Mouse (Mus musculus) liver, embryonic 12.5 days (tissue): ENCODE data around the gene Anapc11. TPM values are rescaled to one million over a fixed set of nuclear protein-coding genes. Genes with fewer than 3 reads are reported as not detected.

Experiments
- ATAC-seq: fragments of 200-750 bp; cut with Nextera tagmentation; 2 replicates; pipeline ENCODE4 v1.8.0; 2017; ENCODE audit warnings: moderate number of reproducible peaks, mild to moderate bottlenecking, moderate library complexity
- H3K27ac ChIP-seq: fragments of 300-500 bp; sonication (generic); 2 replicates; pipeline ENCODE4 v1.5.1; 2016; ENCODE audit warnings: mild to moderate bottlenecking
- H3K27me3 ChIP-seq: fragments of 300-500 bp; sonication (generic); replicated peaks from 2 replicates; pipeline ENCODE4 v1.6.1; 2016; ENCODE audit warnings: mild to moderate bottlenecking, moderate library complexity
- H3K36me3 ChIP-seq: fragments of 300-500 bp; sonication (generic); 2 replicates; pipeline ENCODE4 v1.6.1; 2016; ENCODE audit warnings: mild to moderate bottlenecking, moderate library complexity
- H3K4me1 ChIP-seq: fragments of 300-500 bp; sonication (generic); 2 replicates; pipeline ENCODE4 v1.6.1; 2016
- H3K4me2 ChIP-seq: fragments of 300-500 bp; sonication (generic); 2 replicates; pipeline ENCODE4 v1.6.1; 2016; ENCODE audit warnings: mild to moderate bottlenecking, moderate library complexity
- H3K4me3 ChIP-seq: fragments of 300-500 bp; sonication (generic); 2 replicates; pipeline ENCODE4 v1.5.1; 2016; ENCODE audit warnings: mild to moderate bottlenecking, moderate library complexity
- H3K9ac ChIP-seq: fragments of 300-500 bp; sonication (generic); 2 replicates; pipeline ENCODE4 v1.6.1; 2016; ENCODE audit warnings: mild to moderate bottlenecking, moderate library complexity
- H3K9me3 ChIP-seq: fragments of 300-500 bp; sonication (generic); replicated peaks from 2 replicates; pipeline ENCODE4 v1.6.1; 2016; ENCODE audit warnings: mild to moderate bottlenecking, moderate library complexity
- WGBS: fragments of 180-500 bp; shearing (Covaris S2); methylation state at CpG from one replicate; pipeline ENCODE4 v1.1.7; 2016; ENCODE audit not compliant: insufficient replicate concordance; 5-methylcytosine and 5-hydroxymethylcytosine counted together
- microRNA-seq: library from miRNA; unstranded; fragments of <30 nt; microRNA quantifications from one replicate; pipeline ENCODE4, GENCODE M21; 2017
- polyA plus RNA-seq: library from polyadenylated mRNA; unstranded; fragments of >200 nt; fragmentation: Nextera tagmentation; extraction: Ambion mirVana; gene quantifications from 2 replicates; pipeline ENCODE4 v1.2.1, GENCODE M21; 2016

Anapc11 gene
- polyA plus RNA-seq, 1 experiment from 2014 or later, result 120 TPM

- peaks cover 63% of the 10 kb centered on the region for H3K27me3 ChIP-seq
- no peak for ATAC-seq
- no peaks in the 10 kb centered on the region for H3K36me3 ChIP-seq
- H3K9ac ChIP-seq, result no peak overlapping the region
- no peaks in the 10 kb centered on the region for H3K9me3 ChIP-seq
- no peak overlapping the region for H3K4me3 ChIP-seq
- no peak overlapping the region for H3K4me2 ChIP-seq
- peaks cover 11% of the 10 kb centered on the region for H3K4me1 ChIP-seq
- H3K27ac ChIP-seq, result no peak overlapping the region
- WGBS, result 56% methylated on average over 3 of the region's 3 CpGs
These were observed 53.7 kb downstream of the Anapc11 start for GRCm38 (mm10) chr11:120651872-120652271.

DNA sequence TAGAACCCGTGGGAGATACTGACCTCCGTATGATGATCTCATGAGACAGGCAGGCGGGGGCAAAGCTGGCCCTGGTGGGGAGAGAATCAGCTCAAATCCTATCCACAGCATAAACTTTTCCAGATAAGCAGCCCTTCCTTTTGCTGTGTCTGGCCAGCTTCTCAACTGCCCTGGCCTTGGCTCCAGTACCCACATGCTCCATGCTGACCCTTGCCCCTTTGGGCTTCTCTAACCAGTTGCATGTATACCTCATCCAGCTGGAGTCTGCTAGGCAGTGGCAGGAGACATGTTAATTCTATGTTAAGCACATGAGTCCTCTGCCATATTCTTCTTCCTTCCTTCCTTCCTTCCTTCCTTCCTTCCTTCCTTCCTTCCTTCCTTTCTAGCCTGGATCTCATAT is 56.5 kb downstream of the Anapc11 start:
- WGBS, result 63% methylated on average over 3 of the region's 3 CpGs
- Histone ChIP-seq H3K27ac (no peak overlapping the region), H3K4me2 (no peak overlapping the region), H3K9ac (no peak overlapping the region), H3K4me1 (0 out of 2 replicates have a peak, but pooled peaks cover 3% of the 10 kb centered on the region), H3K4me3 (no peak overlapping the region), H3K36me3 (no peaks in the 10 kb centered on the region), H3K9me3 (no peaks in the 10 kb centered on the region), H3K27me3 (peaks cover 74% of the 10 kb centered on the region)
- no peak for ATAC-seq

DNA sequence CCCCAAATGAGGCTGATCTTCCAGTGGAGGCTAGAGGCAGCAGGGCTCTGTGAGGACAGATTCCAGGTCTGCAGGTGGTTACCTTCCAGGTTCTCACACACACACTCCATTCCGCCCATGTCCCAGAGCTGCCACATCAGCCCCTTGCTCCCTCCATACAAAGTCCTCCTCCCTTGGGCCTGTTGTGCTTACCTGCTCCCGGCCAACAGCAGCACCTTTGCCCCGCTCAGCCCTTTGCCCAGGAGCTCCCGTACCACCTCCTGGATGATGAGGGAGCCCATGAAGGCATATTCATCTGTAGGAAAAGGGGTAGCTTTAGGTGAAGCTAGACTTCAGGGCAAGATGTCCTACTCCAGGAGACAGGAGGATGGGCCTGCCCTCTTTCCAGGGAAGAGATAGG is 59.1 kb downstream of the Anapc11 start:
- H3K9ac ChIP-seq, result no peak overlapping the region
- no peak overlapping the region for H3K27ac ChIP-seq
- H3K27me3 ChIP-seq, result peaks cover 84% of the 10 kb centered on the region
- peaks cover 18% of the 10 kb centered on the region for H3K4me1 ChIP-seq
- H3K4me2 ChIP-seq, result no peak overlapping the region
- H3K36me3 ChIP-seq, result no peaks in the 10 kb centered on the region
- no peaks in the 10 kb centered on the region for H3K9me3 ChIP-seq
- H3K4me3 ChIP-seq, result no peak overlapping the region
- ATAC-seq, result no peak
- 66% methylated on average over 4 of the region's 4 CpGs for WGBS

Small RNA genes lying within 50 kb of the gene (microRNA-seq; reads per million reads assigned to microRNA genes)
- gene Mir6936, result 7.4 reads per million, percentile 16 among the genes with 10 or more reads in this experiment

Other genes with a start within 250 kb of the Anapc11 start
- gene Actg1, start 249.9 kb upstream of the Anapc11 start, polyA plus RNA-seq, result 952 and 1,008 TPM in 2 replicates
- 0.16 and 0.18 TPM in 2 replicates for gene Fscn2, start 236.9 kb upstream of the Anapc11 start, polyA plus RNA-seq
- gene Faap100, start 219.7 kb upstream of the Anapc11 start, polyA plus RNA-seq, result 12.8 and 13.1 TPM in 2 replicates
- gene Nploc4, start 160.7 kb upstream of the Anapc11 start, polyA plus RNA-seq, result 44.9 and 46.3 TPM in 2 replicates
- not detected in 2 replicates for gene Tspan10, start 155.8 kb upstream of the Anapc11 start, polyA plus RNA-seq
- 0.13 and 0.25 TPM in 2 replicates for gene Pde6g, start 144.9 kb upstream of the Anapc11 start, polyA plus RNA-seq
- gene Oxld1, start 140.4 kb upstream of the Anapc11 start, polyA plus RNA-seq, result 8.1 and 9.6 TPM in 2 replicates
- 31.3 and 32.3 TPM in 2 replicates for gene Ccdc137, start 140.3 kb upstream of the Anapc11 start, polyA plus RNA-seq
- 22.3 and 24.2 TPM in 2 replicates for gene Arl16, start 130.8 kb upstream of the Anapc11 start, polyA plus RNA-seq
- gene Mrpl12, start 113.8 kb upstream of the Anapc11 start, polyA plus RNA-seq, result 161 and 166 TPM in 2 replicates
- gene Slc25a10, start 106.6 kb upstream of the Anapc11 start, polyA plus RNA-seq, result 47.0 and 54.9 TPM in 2 replicates
- gene Gcgr, start 67.7 kb upstream of the Anapc11 start, polyA plus RNA-seq, result 8.5 and 9.6 TPM in 2 replicates
- 60.4 and 61.8 TPM in 2 replicates for gene Mcrip1, start 48.7 kb upstream of the Anapc11 start, polyA plus RNA-seq
- gene Ppp1r27, start 47.3 kb upstream of the Anapc11 start, polyA plus RNA-seq, result not detected in 2 replicates
- 443 and 468 TPM in 2 replicates for gene P4hb, start 25.2 kb upstream of the Anapc11 start, polyA plus RNA-seq
- 337 and 356 TPM in 2 replicates for gene Arhgdia, start 16.8 kb upstream of the Anapc11 start, polyA plus RNA-seq
- 542 and 545 TPM in 2 replicates for gene Alyref, start 56 bp upstream of the Anapc11 start, polyA plus RNA-seq
- gene Npb, start 10.1 kb downstream of the Anapc11 start, polyA plus RNA-seq, result 5.0 and 6.6 TPM in 2 replicates
- 135 and 142 TPM in 2 replicates for gene Pcyt2, start 19.5 kb downstream of the Anapc11 start, polyA plus RNA-seq
- 43.1 and 45.3 TPM in 2 replicates for gene Sirt7, start 26.8 kb downstream of the Anapc11 start, polyA plus RNA-seq
- gene Mafg, start 35.2 kb downstream of the Anapc11 start, polyA plus RNA-seq, result 53.4 and 58.3 TPM in 2 replicates
- 11.0 and 11.3 TPM in 2 replicates for gene Pycr1, start 45.3 kb downstream of the Anapc11 start, polyA plus RNA-seq
- 0.23 and 0.47 TPM in 2 replicates for gene Myadml2, start 49.7 kb downstream of the Anapc11 start, polyA plus RNA-seq
- gene Notum, start 62.8 kb downstream of the Anapc11 start, polyA plus RNA-seq, result 0.31 and 0.38 TPM in 2 replicates
- gene Aspscr1, start 74.6 kb downstream of the Anapc11 start, polyA plus RNA-seq, result 65.1 and 65.2 TPM in 2 replicates
- 130 and 137 TPM in 2 replicates for gene Cenpx, start 115.3 kb downstream of the Anapc11 start, polyA plus RNA-seq
- 23.3 and 23.6 TPM in 2 replicates for gene Lrrc45, start 115.5 kb downstream of the Anapc11 start, polyA plus RNA-seq
- 2.8 and 3.1 TPM in 2 replicates for gene Rac3, start 123.0 kb downstream of the Anapc11 start, polyA plus RNA-seq
- gene Dcxr, start 128.9 kb downstream of the Anapc11 start, polyA plus RNA-seq, result 8.4 and 10.0 TPM in 2 replicates
- gene Cbr2, start 133.7 kb downstream of the Anapc11 start, polyA plus RNA-seq, result 0.13 TPM in 1 of 2 replicates, not detected in the other
- gene Hmga1b, start 164.4 kb downstream of the Anapc11 start, polyA plus RNA-seq, result 6.4 and 7.3 TPM in 2 replicates
- 22.4 and 22.9 TPM in 2 replicates for gene Rfng, start 185.8 kb downstream of the Anapc11 start, polyA plus RNA-seq
- 128 and 135 TPM in 2 replicates for gene Gps1, start 185.9 kb downstream of the Anapc11 start, polyA plus RNA-seq
- 99.5 and 100.0 TPM in 2 replicates for gene Dus1l, start 198.0 kb downstream of the Anapc11 start, polyA plus RNA-seq
- 35.9 and 40.3 TPM in 2 replicates for gene Fasn, start 226.1 kb downstream of the Anapc11 start, polyA plus RNA-seq